Mouse (Mus musculus): ENCODE measurements around the gene Bmp8a. TPM values are rescaled to one million over a fixed set of nuclear protein-coding genes. Genes with fewer than 3 reads are reported as not detected.

The Bmp8a gene
- polyA plus RNA-seq, 1 experiment, result 1.2 TPM

GRCm38 (mm10) chr4:123298980-123299670 is 43.9 kb downstream of the Bmp8a start:
- Histone ChIP-seq H3K36me3 (ENCODE audit: control insufficient read depth, insufficient read depth) (peaks cover 35% of the 10 kb centered on the region), H3K27me3 (ENCODE audit: control insufficient read depth, insufficient read depth, insufficient read length) (no peaks in the 10 kb centered on the region), H3K4me3 (no peak overlapping the region), H3ac (ENCODE audit: control insufficient read depth, insufficient read length) (no peak overlapping the region), H3K79me2 (ENCODE audit: control insufficient read depth, insufficient read depth) (no peaks in the 10 kb centered on the region), H3K4me2 (ENCODE audit: low read depth) (no peak overlapping the region)
- TF ChIP-seq TCF3 (IDR thresholded peaks at IDR 0.05; ENCODE audit: insufficient read length, low read depth) (no peak), TCF12 (IDR thresholded peaks at IDR 0.05; ENCODE audit: insufficient read depth, poor library complexity, severe bottlenecking) (no peak), CEBPB (IDR thresholded peaks at IDR 0.05; ENCODE audit: insufficient read depth, poor library complexity, severe bottlenecking) (no peak), SRF (IDR thresholded peaks at IDR 0.05; ENCODE audit: control insufficient read depth, insufficient read length, low read depth) (no peak), MAX (IDR thresholded peaks at IDR 0.05; ENCODE audit: low read depth) (no peak), USF1 (IDR thresholded peaks at IDR 0.05; ENCODE audit: low read depth) (no peak), MYOD1 (IDR thresholded peaks at IDR 0.05; ENCODE audit: control insufficient read depth in 1 of 3, insufficient read length in 2 of 3, low read depth in 2 of 3) (no peak), POLR2A (IDR thresholded peaks at IDR 0.05; ENCODE audit: insufficient read length, low read depth) (no peak), E2F4 (IDR thresholded peaks at IDR 0.05; ENCODE audit: insufficient read depth) (no peak), REST (IDR thresholded peaks at IDR 0.05; ENCODE audit: insufficient read depth, insufficient read length) (no peak), POLR2AphosphoS2 (IDR thresholded peaks at IDR 0.05; ENCODE audit: insufficient read length, low read depth) (no peak), MYOG (IDR thresholded peaks at IDR 0.05; ENCODE audit: control insufficient read depth in 1 of 3, insufficient read depth in 1 of 3, insufficient read length in 2 of 3, low read depth in 2 of 3) (no peak)

DNA sequence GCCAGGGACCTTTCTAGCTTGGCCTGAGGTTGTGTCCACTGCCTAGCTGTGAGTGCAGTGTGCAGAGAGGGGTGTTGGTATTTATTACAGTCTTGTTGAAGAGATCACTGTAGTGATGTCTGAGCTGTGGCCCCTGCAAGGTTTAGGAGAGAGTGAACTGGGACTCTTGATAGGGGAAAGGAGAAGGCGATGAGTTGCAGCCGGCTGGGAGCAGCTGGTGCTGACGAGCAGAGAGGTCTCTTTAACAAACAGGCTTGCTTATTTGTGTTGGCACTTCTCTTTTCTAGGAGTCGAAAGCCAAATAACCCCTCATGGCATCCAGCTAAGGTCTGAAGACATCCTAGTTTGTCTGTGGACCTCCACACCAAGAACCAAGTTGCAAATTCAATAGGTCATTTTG is 44.8 kb downstream of the Bmp8a start:
- Histone ChIP-seq H3K27me3 (ENCODE audit: control insufficient read depth, insufficient read depth, insufficient read length) (no peaks in the 10 kb centered on the region), H3K79me2 (ENCODE audit: control insufficient read depth, insufficient read depth) (no peaks in the 10 kb centered on the region), H3K4me3 (no peak overlapping the region), H3ac (ENCODE audit: control insufficient read depth, insufficient read length) (no peak overlapping the region), H3K36me3 (ENCODE audit: control insufficient read depth, insufficient read depth) (peaks cover 42% of the 10 kb centered on the region), H3K4me2 (ENCODE audit: low read depth) (no peak overlapping the region)
- TF ChIP-seq POLR2A (IDR thresholded peaks at IDR 0.05; ENCODE audit: insufficient read length, low read depth) (no peak), E2F4 (IDR thresholded peaks at IDR 0.05; ENCODE audit: insufficient read depth) (no peak), MYOG (IDR thresholded peaks at IDR 0.05; ENCODE audit: control insufficient read depth in 1 of 3, insufficient read depth in 1 of 3, insufficient read length in 2 of 3, low read depth in 2 of 3) (no peak), REST (IDR thresholded peaks at IDR 0.05; ENCODE audit: insufficient read depth, insufficient read length) (no peak), MYOD1 (IDR thresholded peaks at IDR 0.05; ENCODE audit: control insufficient read depth in 1 of 3, insufficient read length in 2 of 3, low read depth in 2 of 3) (no peak), USF1 (IDR thresholded peaks at IDR 0.05; ENCODE audit: low read depth) (no peak), MAX (IDR thresholded peaks at IDR 0.05; ENCODE audit: low read depth) (no peak), SRF (IDR thresholded peaks at IDR 0.05; ENCODE audit: control insufficient read depth, insufficient read length, low read depth) (no peak), CEBPB (IDR thresholded peaks at IDR 0.05; ENCODE audit: insufficient read depth, poor library complexity, severe bottlenecking) (no peak), TCF12 (IDR thresholded peaks at IDR 0.05; ENCODE audit: insufficient read depth, poor library complexity, severe bottlenecking) (no peak)

- H3ac ChIP-seq (ENCODE audit: control insufficient read depth, insufficient read length), result no peak overlapping the region
- peaks cover 41% of the 10 kb centered on the region for H3K36me3 ChIP-seq (ENCODE audit: control insufficient read depth, insufficient read depth)
- TF ChIP-seq E2F4 (IDR thresholded peaks at IDR 0.05; ENCODE audit: insufficient read depth) (no peak), CEBPB (IDR thresholded peaks at IDR 0.05; ENCODE audit: insufficient read depth, poor library complexity, severe bottlenecking) (no peak), SRF (IDR thresholded peaks at IDR 0.05; ENCODE audit: control insufficient read depth, insufficient read length, low read depth) (no peak), REST (IDR thresholded peaks at IDR 0.05; ENCODE audit: insufficient read depth, insufficient read length) (no peak), MAX (IDR thresholded peaks at IDR 0.05; ENCODE audit: low read depth) (no peak), MYOD1 (IDR thresholded peaks at IDR 0.05; ENCODE audit: control insufficient read depth in 1 of 3, insufficient read length in 2 of 3, low read depth in 2 of 3) (no peak), TCF3 (IDR thresholded peaks at IDR 0.05; ENCODE audit: insufficient read length, low read depth) (no peak), TCF12 (IDR thresholded peaks at IDR 0.05; ENCODE audit: insufficient read depth, poor library complexity, severe bottlenecking) (no peak), POLR2AphosphoS2 (IDR thresholded peaks at IDR 0.05; ENCODE audit: insufficient read length, low read depth) (no peak), POLR2A (IDR thresholded peaks at IDR 0.05; ENCODE audit: insufficient read length, low read depth) (no peak), MYOG (IDR thresholded peaks at IDR 0.05; ENCODE audit: control insufficient read depth in 1 of 3, insufficient read depth in 1 of 3, insufficient read length in 2 of 3, low read depth in 2 of 3) (no peak), USF1 (IDR thresholded peaks at IDR 0.05; ENCODE audit: low read depth) (no peak)
- no peak overlapping the region for H3K4me3 ChIP-seq
- no peaks in the 10 kb centered on the region for H3K27me3 ChIP-seq (ENCODE audit: control insufficient read depth, insufficient read depth, insufficient read length)
- H3K4me2 ChIP-seq (ENCODE audit: low read depth), result no peak overlapping the region
- H3K79me2 ChIP-seq (ENCODE audit: control insufficient read depth, insufficient read depth), result no peaks in the 10 kb centered on the region
Measured at GRCm38 (mm10) chr4:123297195-123297960, 45.7 kb downstream of the Bmp8a start.

GRCm38 (mm10) chr4:123296148-123296534 is 46.9 kb downstream of the Bmp8a start:
- Histone ChIP-seq H3ac (ENCODE audit: control insufficient read depth, insufficient read length) (no peak overlapping the region), H3K4me2 (ENCODE audit: low read depth) (no peak overlapping the region), H3K36me3 (ENCODE audit: control insufficient read depth, insufficient read depth) (peaks cover 49% of the 10 kb centered on the region), H3K27me3 (ENCODE audit: control insufficient read depth, insufficient read depth, insufficient read length) (no peaks in the 10 kb centered on the region), H3K4me3 (no peak overlapping the region), H3K79me2 (ENCODE audit: control insufficient read depth, insufficient read depth) (no peaks in the 10 kb centered on the region)
- TF ChIP-seq E2F4 (IDR thresholded peaks at IDR 0.05; ENCODE audit: insufficient read depth), result no peak
- TF ChIP-seq POLR2A (IDR thresholded peaks at IDR 0.05; ENCODE audit: insufficient read length, low read depth), result no peak
- TF ChIP-seq MYOG (IDR thresholded peaks at IDR 0.05; ENCODE audit: control insufficient read depth in 1 of 3, insufficient read depth in 1 of 3, insufficient read length in 2 of 3, low read depth in 2 of 3), result no peak
- TF ChIP-seq MYOD1 (IDR thresholded peaks at IDR 0.05; ENCODE audit: control insufficient read depth in 1 of 3, insufficient read length in 2 of 3, low read depth in 2 of 3), result no peak

Measured in myocyte (in vitro differentiated cells).